Mouse (Mus musculus) erythroblast, embryonic 14.5 days (primary cell): ENCODE data around the gene Olfr1497.

Source experiments
- GATA1 ChIP-seq: IDR thresholded peaks from 2 replicates; pipeline ENCODE4 v1.6.1; 2012; ENCODE audit warnings: low read length, inconsistent platforms, mixed read lengths
- TAL1 ChIP-seq: IDR thresholded peaks from 3 replicates; pipeline ENCODE4 v1.6.1; 2012; ENCODE audit warnings: low read length, inconsistent platforms, mixed read lengths

DNA sequence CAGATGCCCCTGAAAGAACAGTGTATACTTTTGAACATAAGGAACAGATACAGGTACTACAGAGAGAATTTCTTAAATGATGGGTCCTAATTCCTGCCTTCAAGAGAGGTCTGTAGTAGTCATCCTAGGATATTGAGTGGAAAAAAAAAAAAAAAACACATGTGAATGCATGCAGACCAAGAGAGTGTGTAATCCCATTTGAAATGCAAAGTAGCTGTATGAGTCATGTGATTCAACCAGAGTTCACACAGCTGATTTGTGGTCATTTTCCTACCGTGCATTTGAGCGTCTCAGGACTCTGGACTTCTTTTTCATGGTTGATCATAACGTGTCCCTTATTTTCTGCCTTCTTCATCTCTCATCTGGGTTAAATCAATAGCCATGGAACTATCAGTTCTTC is 30.4 kb upstream of the Olfr1497 start:
- TF ChIP-seq GATA1 = no peak
- TF ChIP-seq TAL1 = no peak
